Mouse (Mus musculus) forebrain, embryonic 14.5 days (tissue): ENCODE measurements around the gene Gm26920. TPM values are rescaled to one million over a fixed set of nuclear protein-coding genes. Genes with fewer than 3 reads are reported as not detected.
A peak's percentile ranks its signal among the peaks of the same experiment; 100 is the strongest.

Source experiments
- ATAC-seq: fragments of 200-750 bp; cut with Nextera tagmentation; 2 replicates; pipeline ENCODE4 v1.8.0; 2017; ENCODE audit warnings: mild to moderate bottlenecking, moderate library complexity
- DNase-seq: peaks from one replicate; pipeline ENCODE4 v3.0.0-alpha.2; 2015; ENCODE audit warnings: low spot score
- H3K27ac ChIP-seq: fragments of 300-500 bp; sonication (generic); 2 replicates; pipeline ENCODE4 v1.5.1; 2014; ENCODE audit warnings: low read depth, mild to moderate bottlenecking, control low read depth, low read length, moderate library complexity
- H3K27me3 ChIP-seq: fragments of 300-500 bp; sonication (generic); replicated peaks from 2 replicates; pipeline ENCODE4 v1.6.1; 2014; ENCODE audit warnings: low read length, control low read depth, mixed read lengths; ENCODE audit not compliant: control insufficient read depth, insufficient read depth
- H3K36me3 ChIP-seq: fragments of 300-500 bp; sonication (generic); 2 replicates; pipeline ENCODE4 v1.6.1; 2014; ENCODE audit warnings: low read length, control low read depth; ENCODE audit not compliant: control insufficient read depth, insufficient read depth
- H3K4me1 ChIP-seq: fragments of 300-500 bp; sonication (generic); 2 replicates; pipeline ENCODE4 v1.6.1; 2014; ENCODE audit warnings: antibody characterized with exemption, low read length, control low read depth; ENCODE audit not compliant: control insufficient read depth, insufficient read depth
- H3K4me2 ChIP-seq: fragments of 300-500 bp; sonication (generic); 2 replicates; pipeline ENCODE4 v1.6.1; 2014; ENCODE audit warnings: mild to moderate bottlenecking, control low read depth, low read length
- H3K4me3 ChIP-seq: fragments of 300-500 bp; sonication (generic); 2 replicates; pipeline ENCODE4 v1.5.1; 2014; ENCODE audit warnings: low read depth, low read length, control low read depth
- H3K9ac ChIP-seq: fragments of 300-500 bp; sonication (generic); 2 replicates; pipeline ENCODE4 v1.6.1; 2014; ENCODE audit warnings: mild to moderate bottlenecking, low read length, control low read depth, moderate library complexity
- H3K9me3 ChIP-seq: fragments of 300-500 bp; sonication (generic); replicated peaks from 2 replicates; pipeline ENCODE4 v1.6.1; 2016; ENCODE audit warnings: low read length, control low read depth, mixed read lengths; ENCODE audit not compliant: control insufficient read depth
- WGBS: fragments of 180-500 bp; shearing (Covaris S2); extraction: QIAGEN DNeasy Blood & Tissue Kit; methylation state at CpG from one replicate; pipeline ENCODE4 v1.1.7; 2014; 5-methylcytosine and 5-hydroxymethylcytosine counted together
- polyA plus RNA-seq: library from polyadenylated mRNA; unstranded; fragments of >200 nt; fragmentation: Nextera tagmentation; extraction: Ambion mirVana; gene quantifications from 2 replicates; pipeline ENCODE4 v1.2.1, GENCODE M21; 2014

Gm26920 gene
- polyA plus RNA-seq, 1 experiment from 2014 or later: 2.7 TPM

DNA sequence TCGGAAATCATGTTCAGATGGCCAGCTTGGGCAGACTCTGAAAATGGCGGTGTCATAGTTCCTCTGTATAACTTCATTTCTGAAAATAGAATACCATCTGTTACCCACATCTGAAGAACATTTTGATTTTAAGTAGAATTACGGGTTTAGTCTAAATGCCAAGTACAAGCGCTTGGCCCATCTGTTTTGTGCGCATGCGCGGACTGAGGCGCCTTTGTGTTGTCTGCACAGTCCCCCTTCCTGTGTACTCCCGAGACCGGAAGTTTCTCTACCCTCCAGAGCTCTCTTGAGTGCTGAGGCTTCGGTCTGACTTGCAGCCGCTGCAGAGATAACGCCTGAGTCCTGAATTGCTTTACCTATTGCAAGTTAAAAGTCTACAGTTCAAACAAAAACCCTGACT, 9.1 kb upstream of the Gm26920 start:
- Histone ChIP-seq H3K4me3 (no peak overlapping the region), H3K9ac (no peak overlapping the region), H3K27ac (peak overlapping the region; percentile 41; the same call in 1 of the 2 replicates), H3K36me3 (peaks cover 45% of the 10 kb centered on the region), H3K9me3 (peaks cover 8% of the 10 kb centered on the region; the same call in 1 of the 2 replicates), H3K4me2 (no peak overlapping the region), H3K4me1 (peaks cover 6% of the 10 kb centered on the region), H3K27me3 (no peaks in the 10 kb centered on the region)
- peak; percentile 74 for DNase-seq
- WGBS: 87% methylated on average over 13 of the region's 13 CpGs
- no peak for ATAC-seq

DNA sequence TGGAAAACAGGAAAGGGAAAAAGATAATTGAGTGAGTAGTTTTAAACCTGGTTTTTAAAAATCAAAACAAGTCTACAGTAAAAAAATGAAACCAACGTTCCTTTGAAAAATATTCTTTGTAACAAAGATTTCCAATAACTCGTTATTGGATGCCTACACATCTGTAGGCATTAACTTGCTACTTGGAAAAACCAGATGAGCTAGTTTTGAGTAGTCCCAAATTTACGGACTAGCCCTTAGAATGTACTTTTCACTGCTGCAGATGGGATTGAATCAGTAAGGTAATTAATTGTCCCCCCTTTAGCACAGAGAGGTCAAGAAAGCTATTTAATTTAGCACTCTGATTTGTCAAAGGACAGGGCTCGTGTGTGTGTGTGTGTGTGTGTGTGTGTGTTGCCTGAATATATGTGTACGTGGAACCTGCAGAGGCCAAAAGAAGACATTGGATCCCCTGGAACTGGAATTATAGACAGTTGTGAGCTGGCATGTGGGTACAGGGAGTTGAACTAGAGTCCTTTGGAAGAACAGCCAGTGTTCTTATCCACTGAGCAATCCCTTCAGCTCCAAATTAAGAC, 5.4 kb upstream of the Gm26920 start:
- H3K36me3 ChIP-seq: peaks cover 15% of the 10 kb centered on the region
- H3K27ac ChIP-seq: peak overlapping the region; percentile 99; the same call in 1 of the 2 replicates
- DNase-seq (peak; percentile 22), ATAC-seq (no peak)
- peak overlapping the region; percentile 88 for H3K9ac ChIP-seq
- H3K4me2 ChIP-seq: peak overlapping the region; percentile 71
- peak overlapping the region; percentile 63 for H3K4me3 ChIP-seq
- no peaks in the 10 kb centered on the region for H3K27me3 ChIP-seq
- H3K4me1 ChIP-seq: peaks cover 8% of the 10 kb centered on the region
- 2% methylated on average over 5 of the region's 5 CpGs for WGBS
- no peaks in the 10 kb centered on the region for H3K9me3 ChIP-seq

DNA sequence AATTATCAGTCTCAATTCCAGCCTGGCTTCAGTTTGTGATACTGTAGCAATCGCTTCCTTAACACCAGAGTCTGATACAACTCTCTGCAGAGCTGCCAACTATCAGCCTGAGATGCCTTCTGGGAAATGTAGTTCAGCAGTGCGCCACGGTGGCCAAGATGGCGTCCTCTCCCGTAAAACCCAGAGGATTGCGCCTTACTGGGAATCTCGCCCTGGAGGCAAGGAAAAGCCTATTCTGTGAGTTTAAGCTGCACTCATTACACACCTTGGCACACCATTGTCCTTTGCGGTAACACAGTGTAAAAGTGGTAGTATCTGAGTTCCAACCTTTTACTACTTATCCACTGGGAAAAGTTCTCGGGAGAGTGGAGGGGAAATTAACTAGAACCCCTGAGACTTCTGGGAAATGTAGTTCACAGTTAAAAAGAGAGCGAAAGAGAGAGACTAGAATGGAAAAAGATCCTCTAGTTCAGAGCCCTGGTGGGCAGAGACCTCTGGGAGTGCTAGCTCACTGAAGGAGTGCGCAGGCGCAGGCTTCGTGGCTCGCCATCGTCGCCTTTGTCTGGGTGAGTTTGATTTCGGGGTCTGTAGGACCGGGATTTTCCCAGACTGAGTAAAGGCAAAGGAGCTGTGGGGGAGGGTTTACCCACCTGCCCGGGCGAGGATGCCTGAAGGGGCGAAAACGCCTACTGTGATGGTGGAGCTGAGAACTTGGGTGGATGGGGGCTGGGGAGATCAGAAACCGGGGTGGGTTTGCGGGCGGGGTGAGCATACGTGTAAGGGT, 4.6 kb upstream of the Gm26920 start, which contains the start of gene Zfp260:
Zfp260 (plus strand) TSS at position 132 of the 784 bp plus-strand sequence.
- peak within 1 kb of the TSS; percentile 63 for H3K4me3 ChIP-seq
- DNase-seq: peak; percentile 99
- H3K27me3 ChIP-seq: no peaks in the 10 kb centered on the region
- H3K4me2 ChIP-seq: peak within 1 kb of the TSS; percentile 71
- peak within 1 kb of the TSS; percentile 99 for H3K27ac ChIP-seq
- under 1% methylated on average over 26 of the region's 26 CpGs for WGBS
- peaks cover 8% of the 10 kb centered on the region for H3K4me1 ChIP-seq
- peak; percentile 81 for ATAC-seq
- peaks cover 8% of the 10 kb centered on the region for H3K36me3 ChIP-seq
- H3K9ac ChIP-seq: peak within 1 kb of the TSS; percentile 88
- H3K9me3 ChIP-seq: no peaks in the 10 kb centered on the region

DNA sequence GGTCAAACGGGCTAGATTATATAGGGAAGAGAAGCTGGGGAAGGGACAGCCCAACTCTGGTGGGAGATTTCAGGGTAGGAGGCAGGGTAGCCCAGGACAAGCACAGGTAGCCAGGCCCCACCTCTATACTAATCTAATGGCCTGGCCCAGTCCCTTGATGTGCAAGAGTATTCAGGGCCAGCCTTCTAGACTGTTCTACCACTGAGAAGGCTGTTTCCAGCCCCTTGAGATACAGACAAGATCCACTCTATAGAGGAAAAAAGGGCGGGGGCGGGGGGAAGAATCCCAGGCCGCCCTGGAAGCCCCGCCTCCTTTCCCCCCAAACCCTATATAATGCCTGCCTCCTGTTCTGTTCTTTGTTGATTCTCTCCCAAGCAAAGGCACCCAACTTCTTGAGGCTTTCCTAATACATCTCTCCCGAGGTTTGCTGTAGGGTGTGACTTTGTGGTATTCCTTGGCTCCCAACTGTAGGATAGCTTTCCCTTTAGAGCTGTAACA, 3.8 kb upstream of the Gm26920 start:
- H3K4me2 ChIP-seq: peak overlapping the region; percentile 71
- peak overlapping the region; percentile 63; the same call in 1 of the 2 replicates for H3K4me3 ChIP-seq
- no peaks in the 10 kb centered on the region for H3K27me3 ChIP-seq
- H3K9ac ChIP-seq: peak overlapping the region; percentile 37; the same call in 1 of the 2 replicates
- no peaks in the 10 kb centered on the region for H3K36me3 ChIP-seq
- 78% methylated on average over 6 of the region's 6 CpGs for WGBS
- peaks cover 14% of the 10 kb centered on the region for H3K4me1 ChIP-seq
- DNase-seq: no peak
- no peaks in the 10 kb centered on the region for H3K9me3 ChIP-seq
- H3K27ac ChIP-seq: no peak overlapping the region
- no peak for ATAC-seq

DNA sequence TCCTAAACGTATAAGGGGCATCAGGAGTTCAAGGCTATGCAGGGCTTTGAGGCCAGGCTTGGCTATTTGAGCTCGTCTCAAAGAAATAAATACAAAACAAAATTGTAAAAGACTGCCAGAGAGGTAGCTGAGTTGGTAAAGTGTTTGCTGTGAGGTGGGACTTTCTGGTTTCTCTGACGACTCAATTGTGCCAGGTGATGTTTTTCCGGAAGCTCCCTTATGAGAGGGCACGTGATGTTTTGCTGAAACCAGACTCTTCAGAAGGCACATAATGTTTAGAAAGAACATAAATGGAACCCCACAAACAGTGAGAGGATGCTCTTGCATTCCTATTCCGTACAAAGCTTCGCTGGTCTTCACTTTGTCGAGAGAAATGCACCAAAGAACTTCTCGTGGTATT, 2.5 kb upstream of the Gm26920 start:
- Histone ChIP-seq H3K36me3 (no peaks in the 10 kb centered on the region), H3K9me3 (no peaks in the 10 kb centered on the region), H3K27me3 (no peaks in the 10 kb centered on the region), H3K27ac (no peak overlapping the region), H3K9ac (no peak overlapping the region), H3K4me2 (no peak overlapping the region), H3K4me1 (peaks cover 26% of the 10 kb centered on the region), H3K4me3 (no peak overlapping the region)
- WGBS: 86% methylated on average over 9 of the region's 9 CpGs
- DNase-seq (no peak), ATAC-seq (no peak)

DNA sequence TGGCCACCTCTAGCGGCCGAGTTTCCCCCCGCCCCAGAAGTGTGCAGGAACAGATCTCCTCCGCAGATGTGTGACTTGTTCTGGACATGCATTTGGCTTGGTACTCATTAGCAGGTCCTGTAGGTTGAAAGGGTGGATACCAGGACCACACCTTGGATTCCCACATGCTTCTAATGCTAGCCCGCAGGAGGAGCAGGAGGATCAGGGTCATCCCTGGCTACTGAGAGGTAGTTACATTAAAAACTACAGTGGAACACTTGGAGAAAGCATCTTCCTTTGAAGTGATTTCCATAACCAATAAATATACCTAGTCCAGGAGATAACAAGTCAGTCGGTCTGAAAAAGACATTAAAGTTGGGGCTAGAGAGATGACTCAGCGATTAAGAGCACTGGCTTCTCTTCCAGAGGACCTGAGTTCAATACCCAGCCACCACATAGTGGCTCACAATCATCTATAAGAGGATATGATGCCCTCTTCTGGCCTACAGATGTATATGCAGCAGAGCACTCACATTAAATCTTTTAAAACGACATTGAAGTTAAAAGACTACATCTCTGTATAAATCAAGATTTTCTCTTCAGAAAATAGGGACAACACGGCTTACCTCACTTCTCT, 868 bp upstream of the Gm26920 start:
- peak overlapping the region; percentile 64 for H3K4me3 ChIP-seq
- 13% methylated on average over 9 of the region's 9 CpGs for WGBS
- peaks cover 24% of the 10 kb centered on the region for H3K4me1 ChIP-seq
- peaks cover 8% of the 10 kb centered on the region for H3K36me3 ChIP-seq
- H3K4me2 ChIP-seq: peak overlapping the region; percentile 52
- ATAC-seq (no peak), DNase-seq (peak; percentile 72)
- peak overlapping the region; percentile 87; the same call in 1 of the 2 replicates for H3K27ac ChIP-seq
- no peaks in the 10 kb centered on the region for H3K27me3 ChIP-seq
- peak overlapping the region; percentile 79; the same call in 1 of the 2 replicates for H3K9ac ChIP-seq
- H3K9me3 ChIP-seq: no peaks in the 10 kb centered on the region

DNA sequence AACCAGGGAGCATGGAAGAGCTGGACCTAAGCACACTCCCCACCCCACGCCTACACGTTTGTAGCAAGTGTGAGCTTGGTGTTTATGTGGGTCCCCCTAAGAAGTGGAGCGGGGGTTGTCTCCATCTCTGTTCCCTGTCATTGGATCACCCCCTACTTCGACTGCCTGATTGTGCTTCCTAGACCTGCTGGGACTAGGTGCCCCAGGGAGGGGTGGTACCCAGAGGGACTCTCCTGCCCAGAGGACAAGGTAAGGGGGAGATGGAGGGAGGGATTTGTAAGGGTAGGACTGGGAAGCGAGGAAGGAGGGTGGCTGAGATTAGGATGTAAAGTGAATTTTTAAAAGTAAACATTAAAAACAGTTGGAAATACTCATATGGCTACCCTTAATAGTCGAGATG, 805 bp downstream of the Gm26920 start:
- DNase-seq (peak; percentile 5), ATAC-seq (no peak)
- Histone ChIP-seq H3K9me3 (no peaks in the 10 kb centered on the region), H3K4me1 (peaks cover 21% of the 10 kb centered on the region), H3K4me3 (peak overlapping the region; percentile 64), H3K36me3 (peaks cover 24% of the 10 kb centered on the region), H3K4me2 (peak overlapping the region; percentile 89), H3K9ac (peak overlapping the region; percentile 79), H3K27ac (peak overlapping the region; percentile 87; the same call in 1 of the 2 replicates), H3K27me3 (no peaks in the 10 kb centered on the region)
- WGBS: 12% methylated on average over 6 of the region's 6 CpGs

DNA sequence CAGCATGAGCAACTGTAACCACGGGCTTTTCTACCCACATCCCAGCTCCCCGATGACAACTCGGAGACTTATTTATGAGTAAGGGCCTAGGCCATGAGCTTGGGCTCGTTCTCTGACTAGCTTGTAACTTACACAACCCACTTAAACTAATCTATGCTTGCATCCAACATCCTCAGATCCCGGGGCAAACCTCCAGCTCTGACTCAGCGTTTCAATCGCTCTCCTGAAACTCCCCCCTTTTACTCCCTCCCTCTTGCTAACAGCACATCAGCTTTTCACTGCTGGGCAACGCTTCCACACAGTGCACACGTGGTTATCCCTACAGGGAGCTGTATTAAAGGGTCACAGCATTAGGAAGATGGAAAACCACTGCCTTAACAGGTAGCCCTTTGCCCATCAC, 3.7 kb downstream of the Gm26920 start:
- Histone ChIP-seq H3K4me2 (no peak overlapping the region), H3K9ac (no peak overlapping the region), H3K9me3 (no peaks in the 10 kb centered on the region), H3K4me3 (no peak overlapping the region), H3K27ac (no peak overlapping the region), H3K27me3 (no peaks in the 10 kb centered on the region), H3K36me3 (peaks cover 42% of the 10 kb centered on the region), H3K4me1 (peaks cover 18% of the 10 kb centered on the region)
- DNase-seq (no peak), ATAC-seq (no peak)
- 94% methylated on average over 9 of the region's 9 CpGs for WGBS
